Mouse (Mus musculus) CD4-positive, CD25-positive, alpha-beta regulatory T cell, adult 4 months (primary cell): Measurements from ENCODE around the gene Yipf2. TPM values are rescaled to one million over a fixed set of nuclear protein-coding genes. Genes with fewer than 3 reads are reported as not detected.

Experiments used
- ATAC-seq: one replicate; pipeline ENCODE4 v1.8.0; 2017
- polyA plus RNA-seq, 2 experiments: library from polyadenylated mRNA; unstranded; fragments of 100-300 nt; shearing (Covaris generic); gene quantifications; one replicate each; pipeline ENCODE4 v1.2.1; 2017

The Yipf2 gene
- polyA plus RNA-seq, result 10 to 100 TPM; 19.6 to 30.7 TPM

- ATAC-seq, result peak; percentile 90
Measured at GRCm38 (mm10) chr9:21592703-21593121, at the start of gene Yipf2, which contains the start of gene Timm29. Gene Yipf2 (minus strand): TSS chr9:21592828. Gene Timm29 (plus strand): TSS chr9:21592722.

- no peak for ATAC-seq
Measured at GRCm38 (mm10) chr9:21639031-21639430, 46.4 kb upstream of the Yipf2 start.

- ATAC-seq, result no peak
Measured at GRCm38 (mm10) chr9:21635639-21636038, 43.0 kb upstream of the Yipf2 start.

GRCm38 (mm10) chr9:21633106-21633505 is 40.5 kb upstream of the Yipf2 start:
- no peak for ATAC-seq

GRCm38 (mm10) chr9:21630673-21631072 is 38.0 kb upstream of the Yipf2 start:
- ATAC-seq, result peak; percentile 71

GRCm38 (mm10) chr9:21627145-21627795 is 34.6 kb upstream of the Yipf2 start:
- ATAC-seq, result no peak

GRCm38 (mm10) chr9:21626571-21626970 is 33.9 kb upstream of the Yipf2 start:
- peak; percentile 54 for ATAC-seq

- ATAC-seq, result no peak
Measured at GRCm38 (mm10) chr9:21625342-21626339, 33.0 kb upstream of the Yipf2 start.

- ATAC-seq, result no peak
Measured at GRCm38 (mm10) chr9:21622676-21623075, 30.0 kb upstream of the Yipf2 start.

- ATAC-seq, result no peak
Measured at GRCm38 (mm10) chr9:21620229-21620628, 27.6 kb upstream of the Yipf2 start.

- ATAC-seq, result no peak
Measured at GRCm38 (mm10) chr9:21617066-21617465, 24.4 kb upstream of the Yipf2 start.

- ATAC-seq, result peak; percentile 36
Measured at GRCm38 (mm10) chr9:21616232-21616781, 23.7 kb upstream of the Yipf2 start.

- ATAC-seq, result peak; percentile 91
Measured at GRCm38 (mm10) chr9:21615617-21616231, 23.1 kb upstream of the Yipf2 start, which contains the start of gene Smarca4. Gene Smarca4 (plus strand): TSS chr9:21616169.

GRCm38 (mm10) chr9:21614864-21615616 is 22.4 kb upstream of the Yipf2 start:
- ATAC-seq, result no peak

GRCm38 (mm10) chr9:21609861-21610260 is 17.2 kb upstream of the Yipf2 start:
- ATAC-seq, result peak; percentile 100

- no peak for ATAC-seq
Measured at GRCm38 (mm10) chr9:21606648-21607047, 14.0 kb upstream of the Yipf2 start.

- ATAC-seq, result no peak
Measured at GRCm38 (mm10) chr9:21605865-21606264, 13.2 kb upstream of the Yipf2 start.

GRCm38 (mm10) chr9:21604119-21604518 is 11.5 kb upstream of the Yipf2 start:
- ATAC-seq, result no peak

GRCm38 (mm10) chr9:21601722-21602399 is 9.2 kb upstream of the Yipf2 start:
- peak; percentile 79 for ATAC-seq

- ATAC-seq, result peak; percentile 58
Measured at GRCm38 (mm10) chr9:21601073-21601472, 8.4 kb upstream of the Yipf2 start.

GRCm38 (mm10) chr9:21600186-21600585 is 7.6 kb upstream of the Yipf2 start:
- ATAC-seq, result no peak
